Mouse (Mus musculus) heart, adult 8-10 months (tissue): ENCODE measurements around the gene Osgin1. TPM values are rescaled to one million over a fixed set of nuclear protein-coding genes. Genes with fewer than 3 reads are reported as not detected.

Source experiments
- total RNA-seq, 4 experiments: library from RNA; stranded (reverse); gene quantifications; 2 replicates each; pipeline ENCODE4 v1.2.4; 2022

The Osgin1 gene
- total RNA-seq, 4 experiments from 2014 or later: 3.4 to 7.6 (median 5.8) TPM

Other genes starting within 250 kb of the Osgin1 start
- 100 to 1,000 TPM; 154 to 167 (median 157) TPM for gene Hsbp1, start 89.6 kb upstream of the Osgin1 start, total RNA-seq
- gene Mlycd, start 39.2 kb upstream of the Osgin1 start, total RNA-seq: 100 to 1,000 TPM; 102 to 129 (median 123) TPM
- gene Necab2, start 12.6 kb downstream of the Osgin1 start, total RNA-seq: not detected
- gene Slc38a8, start 67.6 kb downstream of the Osgin1 start, total RNA-seq: not detected
- 10 to 100 TPM; 31.1 to 34.9 (median 33.1) TPM for gene Mbtps1, start 124.6 kb downstream of the Osgin1 start, total RNA-seq
- gene Hsdl1, start 141.1 kb downstream of the Osgin1 start, total RNA-seq: 10 to 100 TPM; 18.4 to 22.3 (median 19.8) TPM
- gene Dnaaf1, start 141.1 kb downstream of the Osgin1 start, total RNA-seq: not detected
- gene Taf1c, start 171.1 kb downstream of the Osgin1 start, total RNA-seq: 1 to 10 TPM; 3.4 to 4.4 (median 4.0) TPM
- not detected for gene Adad2, start 178.6 kb downstream of the Osgin1 start, total RNA-seq
- under 1 TPM in 2 of 4 experiments, not detected in 2; 0.09 to 0.12 TPM for gene Kcng4, start 201.6 kb downstream of the Osgin1 start, total RNA-seq
- gene Wfdc1, start 232.2 kb downstream of the Osgin1 start, total RNA-seq: 10 to 100 TPM; 22.2 to 32.4 (median 25.2) TPM